8 mouse cellular contexts compared by ENCODE assay signal in genomic region chr2:163641681-163642080, GRCm38 (mm10). TPM values are rescaled to one million over a fixed set of nuclear protein-coding genes. Genes with fewer than 3 reads are reported as not detected.
DNase-seq lines count a peak whose midpoint lies in the region; ATAC-seq and TF ChIP-seq lines count a peak whose summit lies in the region.

No protein-coding gene starts in this region.

- peaks cover 18% of the 10 kb centered on the region for H3K36me3 ChIP-seq in lung, embryonic 14.5 days (ENCODE audit: insufficient read depth)
- H3K36me3 ChIP-seq in liver, embryonic 15.5 days (replicated peaks) = peaks cover 55% of the 10 kb centered on the region
- no peaks in the 10 kb centered on the region for H3K36me3 ChIP-seq in hindbrain, embryonic 11.5 days (ENCODE audit: control insufficient read depth, insufficient read depth, low read length)

- H3K27ac ChIP-seq in lung, embryonic 14.5 days (ENCODE audit: low read depth) = peak overlapping the region; percentile 86
- peak overlapping the region; percentile 100 for H3K27ac ChIP-seq in liver, embryonic 15.5 days (replicated peaks)
- H3K27ac ChIP-seq in hindbrain, embryonic 11.5 days (ENCODE audit: low read depth, low read length) = no peak overlapping the region

- H3K4me3 ChIP-seq in lung, embryonic 14.5 days (ENCODE audit: low read depth, low read length) = no peak overlapping the region
- peak overlapping the region; percentile 88 for H3K4me3 ChIP-seq in liver, embryonic 15.5 days (replicated peaks)
- H3K4me3 ChIP-seq in hindbrain, embryonic 11.5 days (ENCODE audit: low read depth, low read length) = no peak overlapping the region

- no peak overlapping the region for H3K9ac ChIP-seq in lung, embryonic 14.5 days
- peak overlapping the region; percentile 55 for H3K9ac ChIP-seq in liver, embryonic 15.5 days
- no peak overlapping the region for H3K9ac ChIP-seq in hindbrain, embryonic 11.5 days (ENCODE audit: low read depth, low read length)

- TF ChIP-seq CTCF in lung, embryonic 14.5 days (IDR thresholded peaks at IDR 0.05; ENCODE audit: low read depth) = no peak; the same call in 1 of the 2 replicates

- 0 out of 2 replicates have a peak, but pooled peaks have one; percentile 9 for ATAC-seq in lung, embryonic 14.5 days (ENCODE audit: insufficient read depth)
- ATAC-seq in common myeloid progenitor, adult 5-6 weeks (replicated peaks; ENCODE audit: low read depth, poor library complexity, severe bottlenecking) = 0 out of 2 replicates have a peak, but pooled peaks have one; percentile 2
- ATAC-seq in liver, embryonic 15.5 days (ENCODE audit: insufficient read depth) = no peak
- no peak for ATAC-seq in hindbrain, embryonic 11.5 days (ENCODE audit: low FRiP score)

- peaks cover 8% of the 10 kb centered on the region; the same call in 1 of the 2 replicates for H3K4me1 ChIP-seq in lung, embryonic 14.5 days (ENCODE audit: insufficient read depth)
- peaks cover 67% of the 10 kb centered on the region for H3K4me1 ChIP-seq in liver, embryonic 15.5 days (replicated peaks)
- H3K4me1 ChIP-seq in hindbrain, embryonic 11.5 days (replicated peaks; ENCODE audit: control insufficient read depth, insufficient read depth, low read length) = no peaks in the 10 kb centered on the region; the same call in 1 of the 2 replicates

- H3K4me2 ChIP-seq in lung, embryonic 14.5 days = peak overlapping the region; percentile 73
- H3K4me2 ChIP-seq in liver, embryonic 15.5 days = peak overlapping the region; percentile 79
- no peak overlapping the region for H3K4me2 ChIP-seq in hindbrain, embryonic 11.5 days (replicated peaks; ENCODE audit: low read depth, low read length)

- H3K27me3 ChIP-seq in lung, embryonic 14.5 days (ENCODE audit: insufficient read depth, low read length) = no peaks in the 10 kb centered on the region
- H3K27me3 ChIP-seq in liver, embryonic 15.5 days = no peaks in the 10 kb centered on the region
- no peaks in the 10 kb centered on the region for H3K27me3 ChIP-seq in hindbrain, embryonic 11.5 days (ENCODE audit: control insufficient read depth, insufficient read depth, low read length)

- no peaks in the 10 kb centered on the region for H3K9me3 ChIP-seq in lung, embryonic 14.5 days (ENCODE audit: low read depth, low read length)
- no peaks in the 10 kb centered on the region for H3K9me3 ChIP-seq in liver, embryonic 15.5 days (replicated peaks)
- no peaks in the 10 kb centered on the region for H3K9me3 ChIP-seq in hindbrain, embryonic 11.5 days (ENCODE audit: control insufficient read depth, low read length)

- DNase-seq in heart, adult 11 months = peak; percentile 95
- DNase-seq in heart, adult 9 months (ENCODE audit: low spot score in 2 of 2) = no peak
- DNase-seq in lung, embryonic 14.5 days = peak; percentile 80
- DNase-seq in lung, postnatal 14 days = no peak
- no peak for DNase-seq in cerebellum, adult 11 months
- DNase-seq in hindbrain, embryonic 11.5 days (ENCODE audit: low spot score) = no peak

- WGBS in lung, embryonic 14.5 days = 37% methylated on average over 3 of the region's 3 CpGs
- WGBS in liver, embryonic 15.5 days (ENCODE audit: insufficient replicate concordance) = 15% methylated on average over 3 of the region's 3 CpGs
- 88% methylated on average over 3 of the region's 3 CpGs for WGBS in hindbrain, embryonic 11.5 days

RNA-seq across cellular contexts. Expression of gene Serinc3, which starts 3.2 kb away (rescaled TPM):
- polyA plus RNA-seq in lung, embryonic 14.5 days (2014; fragmentation: Nextera tagmentation; extraction: Ambion mirVana) = 56.2 and 62.5 TPM in 2 replicates
- 646 and 682 TPM in 2 replicates for total RNA-seq in common myeloid progenitor, adult 5-6 weeks (2017)
- polyA plus RNA-seq in liver, embryonic 15.5 days (2015; fragmentation: Nextera tagmentation; extraction: Ambion mirVana) = 126 and 129 TPM in 2 replicates
- 35.7 and 38.4 TPM in 2 replicates for polyA plus RNA-seq in hindbrain, embryonic 11.5 days (2014; fragmentation: Nextera tagmentation; extraction: Ambion mirVana)

RNA-seq across cellular contexts. Expression of gene Pkig, which starts 16.5 kb away (rescaled TPM):
- 143 and 145 TPM in 2 replicates for polyA plus RNA-seq in lung, embryonic 14.5 days (2014; fragmentation: Nextera tagmentation; extraction: Ambion mirVana)
- 44.8 and 45.5 TPM in 2 replicates for total RNA-seq in common myeloid progenitor, adult 5-6 weeks (2017)
- 93.3 and 95.5 TPM in 2 replicates for polyA plus RNA-seq in liver, embryonic 15.5 days (2015; fragmentation: Nextera tagmentation; extraction: Ambion mirVana)
- 136 and 138 TPM in 2 replicates for polyA plus RNA-seq in hindbrain, embryonic 11.5 days (2014; fragmentation: Nextera tagmentation; extraction: Ambion mirVana)

RNA-seq across cellular contexts. Expression of gene Ttpal, which starts 39.6 kb away (rescaled TPM):
- polyA plus RNA-seq in lung, embryonic 14.5 days (2014; fragmentation: Nextera tagmentation; extraction: Ambion mirVana) = 37.3 and 41.1 TPM in 2 replicates
- 7.7 and 10.6 TPM in 2 replicates for total RNA-seq in common myeloid progenitor, adult 5-6 weeks (2017)
- 8.5 and 10.4 TPM in 2 replicates for polyA plus RNA-seq in liver, embryonic 15.5 days (2015; fragmentation: Nextera tagmentation; extraction: Ambion mirVana)
- polyA plus RNA-seq in hindbrain, embryonic 11.5 days (2014; fragmentation: Nextera tagmentation; extraction: Ambion mirVana) = 40.2 and 42.2 TPM in 2 replicates

Comparison
In these comparisons a context has a peak if more than half of its experiments do, and no peak if none do; other contexts are left out.
1. DNase-seq: peak in heart, adult 11 months (single experiment) and lung, embryonic 14.5 days (single experiment); none in heart, adult 9 months (0 of 2), lung, postnatal 14 days (single experiment), cerebellum, adult 11 months (single experiment) and hindbrain, embryonic 11.5 days (single experiment).
2. ATAC-seq: peak in lung, embryonic 14.5 days (single experiment) and common myeloid progenitor, adult 5-6 weeks (single experiment); none in liver, embryonic 15.5 days (single experiment) and hindbrain, embryonic 11.5 days (single experiment).